Mouse (Mus musculus): ENCODE results near the gene Gm3383. TPM values are rescaled to one million over a fixed set of nuclear protein-coding genes. Genes with fewer than 3 reads are reported as not detected.
"Not testable (repeated sequence)": the region's sequence is repeated elsewhere in the genome, so short reads cannot be mapped to it uniquely, and the experiment has no call there.

Gm3383 gene
- polyA plus RNA-seq (2014; fragmentation: Nextera tagmentation; extraction: Ambion mirVana) = 4.8 and 10.4 TPM in 2 replicates

DNA sequence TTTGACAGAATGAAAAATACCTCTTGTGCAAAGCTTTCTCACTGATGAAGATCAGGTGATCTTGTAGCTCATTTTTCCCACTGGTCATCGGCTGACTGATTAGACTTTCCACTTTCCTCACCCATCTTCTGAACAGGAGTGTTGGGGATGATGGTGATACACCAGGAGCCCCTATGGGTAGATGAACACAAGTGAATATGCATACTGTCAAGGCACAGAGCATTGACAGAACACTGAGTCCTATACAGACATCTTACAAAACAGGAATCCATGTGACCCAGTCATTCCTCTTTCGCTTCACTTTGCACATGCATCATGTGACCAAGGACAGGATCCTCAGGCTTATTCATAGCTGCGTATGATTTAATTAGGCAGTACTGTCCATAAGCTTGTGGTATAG is at the start of gene Gm3383:
Gene Gm3383, minus strand, starts transcription at position 101 of the 400 bp plus-strand sequence.
- not testable (repeated sequence) for H3K4me3 ChIP-seq (replicated peaks; ENCODE audit: low read depth, low read length); H3K4me2 ChIP-seq (ENCODE audit: low read length); H3K9me3 ChIP-seq (ENCODE audit: control insufficient read depth, low read length); DNase-seq; H3K27me3 ChIP-seq (ENCODE audit: control insufficient read depth, insufficient read depth, low read length); H3K36me3 ChIP-seq (ENCODE audit: control insufficient read depth, insufficient read depth, low read length); H3K9ac ChIP-seq (replicated peaks; ENCODE audit: low read length); H3K4me1 ChIP-seq (ENCODE audit: control insufficient read depth, insufficient read depth, low read length); H3K27ac ChIP-seq (replicated peaks; ENCODE audit: low read depth, low read length); ATAC-seq (ENCODE audit: low FRiP score, low TSS enrichment)
- no CpG with 5 or more reads among the region's 3 CpGs for WGBS

DNA sequence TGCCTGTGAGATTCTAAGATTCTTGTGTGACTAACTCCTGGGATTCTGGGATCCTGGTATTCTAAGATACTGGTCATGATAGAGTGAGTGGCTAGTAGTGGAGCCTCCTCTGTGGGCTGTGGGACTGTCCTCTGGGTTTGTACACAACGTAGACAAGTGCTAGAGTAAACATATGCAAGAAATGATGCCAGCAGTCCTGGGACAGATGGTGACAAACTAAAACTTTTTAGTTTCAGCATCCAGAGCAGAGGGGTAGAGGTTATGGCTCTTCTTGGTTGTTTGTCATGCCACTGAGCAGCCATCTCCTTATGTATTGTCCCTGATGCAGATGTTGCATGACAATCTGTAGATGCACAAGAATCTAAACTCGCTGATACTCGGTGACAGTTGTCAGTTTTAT is 48.1 kb upstream of the Gm3383 start:
- H3K9me3 ChIP-seq (ENCODE audit: control insufficient read depth, low read length); H3K4me2 ChIP-seq (ENCODE audit: low read length); H3K4me3 ChIP-seq (replicated peaks; ENCODE audit: low read depth, low read length); DNase-seq; ATAC-seq (ENCODE audit: low FRiP score, low TSS enrichment); H3K27ac ChIP-seq (replicated peaks; ENCODE audit: low read depth, low read length); H3K36me3 ChIP-seq (ENCODE audit: control insufficient read depth, insufficient read depth, low read length); H3K9ac ChIP-seq (replicated peaks; ENCODE audit: low read length); H3K27me3 ChIP-seq (ENCODE audit: control insufficient read depth, insufficient read depth, low read length); H3K4me1 ChIP-seq (ENCODE audit: control insufficient read depth, insufficient read depth, low read length): not testable (repeated sequence)
- WGBS = 87% methylated on average over 3 of the region's 3 CpGs

DNA sequence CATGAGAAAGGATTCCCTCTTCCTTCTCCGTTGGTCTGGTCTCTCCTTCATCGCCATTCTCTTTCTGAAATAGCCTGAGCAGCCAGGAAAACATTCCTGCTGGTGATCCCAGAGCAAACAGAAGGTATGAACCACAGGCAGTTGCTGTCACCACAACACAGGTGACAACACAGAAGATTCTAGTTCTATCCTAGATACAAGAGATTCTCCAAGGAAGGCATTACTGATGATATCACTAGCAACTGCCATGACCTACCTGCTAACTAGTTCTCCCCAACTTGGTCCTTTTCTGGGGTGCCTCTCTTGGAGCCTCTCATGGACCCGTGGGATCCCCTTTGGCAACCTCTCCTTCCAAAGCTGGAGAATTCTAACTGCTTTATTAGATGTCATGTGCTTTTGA is 22.4 kb upstream of the Gm3383 start, which contains the start of gene Gm3424:
Gene Gm3424, minus strand, starts transcription at position 101 of the 400 bp plus-strand sequence.
- H3K4me1 ChIP-seq (ENCODE audit: control insufficient read depth, insufficient read depth, low read length); H3K27me3 ChIP-seq (ENCODE audit: control insufficient read depth, insufficient read depth, low read length); H3K27ac ChIP-seq (replicated peaks; ENCODE audit: low read depth, low read length); H3K36me3 ChIP-seq (ENCODE audit: control insufficient read depth, insufficient read depth, low read length); DNase-seq; ATAC-seq (ENCODE audit: low FRiP score, low TSS enrichment); H3K4me3 ChIP-seq (replicated peaks; ENCODE audit: low read depth, low read length); H3K4me2 ChIP-seq (ENCODE audit: low read length); H3K9me3 ChIP-seq (ENCODE audit: control insufficient read depth, low read length); H3K9ac ChIP-seq (replicated peaks; ENCODE audit: low read length): not testable (repeated sequence)
- no CpG with 5 or more reads among the region's 3 CpGs for WGBS

DNA sequence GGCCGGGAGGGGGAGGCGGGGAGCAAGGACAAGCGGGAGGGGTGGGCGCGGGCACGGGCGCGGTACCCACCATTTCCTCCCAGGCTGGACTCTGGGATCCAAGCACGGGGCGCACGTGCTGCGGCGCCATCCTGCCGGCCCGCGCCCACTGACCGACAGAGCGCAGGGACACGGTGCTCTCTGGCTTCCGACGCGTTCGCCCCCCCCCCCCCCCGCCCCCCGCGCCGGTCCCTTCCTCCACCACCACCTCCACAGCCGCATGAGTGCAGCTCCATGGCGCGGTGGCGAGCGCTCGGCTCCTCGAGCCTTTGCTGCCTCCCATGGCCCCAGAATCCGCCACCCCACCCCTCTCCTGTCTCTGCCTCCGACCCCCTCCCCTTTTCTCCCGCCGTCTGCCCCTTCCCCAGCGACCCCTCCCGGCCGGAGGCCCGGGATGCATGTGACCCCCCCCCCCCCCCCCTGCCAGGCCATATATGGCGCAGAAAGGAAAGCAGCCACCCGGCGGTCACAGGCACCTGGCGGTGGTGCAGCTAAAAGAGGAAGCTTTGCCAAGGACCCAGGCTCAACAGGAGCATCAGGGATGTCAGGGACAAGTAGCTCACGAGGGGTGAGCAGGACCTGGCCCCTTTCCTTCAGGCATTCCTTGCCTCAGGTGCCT is 5.0 kb upstream of the Gm3383 start:
- not testable (repeated sequence) for ATAC-seq (ENCODE audit: low FRiP score, low TSS enrichment); H3K27me3 ChIP-seq (ENCODE audit: control insufficient read depth, insufficient read depth, low read length); H3K4me1 ChIP-seq (ENCODE audit: control insufficient read depth, insufficient read depth, low read length); H3K27ac ChIP-seq (replicated peaks; ENCODE audit: low read depth, low read length); H3K36me3 ChIP-seq (ENCODE audit: control insufficient read depth, insufficient read depth, low read length); H3K4me2 ChIP-seq (ENCODE audit: low read length); H3K9me3 ChIP-seq (ENCODE audit: control insufficient read depth, low read length); DNase-seq; H3K9ac ChIP-seq (replicated peaks; ENCODE audit: low read length); H3K4me3 ChIP-seq (replicated peaks; ENCODE audit: low read depth, low read length)
- no CpG with 5 or more reads among the region's 47 CpGs for WGBS

DNA sequence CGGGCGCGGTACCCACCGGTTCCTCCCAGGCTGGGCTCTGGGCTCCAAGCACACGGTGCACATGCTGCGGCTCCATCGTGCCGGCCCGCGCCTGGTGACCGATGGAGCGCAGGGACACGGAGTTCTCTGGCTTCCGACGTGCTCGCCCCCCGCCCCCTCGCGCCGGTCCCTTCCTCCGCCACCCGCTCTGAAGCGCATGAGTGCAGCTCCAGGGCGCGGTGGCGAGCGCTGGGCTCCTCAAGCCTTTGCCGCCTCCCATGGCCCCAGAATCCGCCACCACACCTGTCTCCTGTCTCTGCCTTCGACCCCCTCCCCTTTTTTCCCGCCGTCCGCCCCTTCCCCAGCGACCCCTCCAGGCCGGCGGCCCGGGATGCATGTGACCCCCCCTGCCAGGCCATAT is 66.3 kb downstream of the Gm3383 start, which contains the start of gene Gm3373:
Gene Gm3373, minus strand, starts transcription at position 101 of the 400 bp plus-strand sequence.
- DNase-seq; ATAC-seq (ENCODE audit: low FRiP score, low TSS enrichment); H3K27ac ChIP-seq (replicated peaks; ENCODE audit: low read depth, low read length); H3K36me3 ChIP-seq (ENCODE audit: control insufficient read depth, insufficient read depth, low read length); H3K4me1 ChIP-seq (ENCODE audit: control insufficient read depth, insufficient read depth, low read length); H3K9ac ChIP-seq (replicated peaks; ENCODE audit: low read length); H3K9me3 ChIP-seq (ENCODE audit: control insufficient read depth, low read length); H3K4me3 ChIP-seq (replicated peaks; ENCODE audit: low read depth, low read length); H3K4me2 ChIP-seq (ENCODE audit: low read length); H3K27me3 ChIP-seq (ENCODE audit: control insufficient read depth, insufficient read depth, low read length): not testable (repeated sequence)
- WGBS = no CpG with 5 or more reads among the region's 37 CpGs

DNA sequence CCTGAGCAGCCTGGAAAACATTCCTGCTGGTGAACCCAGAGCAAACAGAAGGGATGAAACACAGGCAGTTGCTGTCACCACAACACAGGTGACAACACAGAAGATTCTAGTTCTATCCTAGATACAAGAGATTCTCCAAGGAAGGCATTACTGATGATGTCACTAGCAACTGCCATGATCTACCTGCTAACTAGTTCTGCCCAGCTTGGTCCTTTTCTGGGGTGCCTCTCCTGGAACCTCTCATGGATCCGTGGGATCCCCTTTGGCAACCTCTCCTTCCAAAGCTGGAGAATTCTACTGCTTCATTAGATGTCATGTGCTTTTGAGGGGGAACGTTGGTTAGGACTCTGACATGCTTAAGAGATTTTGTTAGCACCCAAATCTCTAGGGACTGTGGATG is 120.4 kb downstream of the Gm3383 start, which contains the start of gene Gm9603:
Gene Gm9603, minus strand, starts transcription at position 101 of the 400 bp plus-strand sequence.
- not testable (repeated sequence) for ATAC-seq (ENCODE audit: low FRiP score, low TSS enrichment); H3K27ac ChIP-seq (replicated peaks; ENCODE audit: low read depth, low read length); H3K4me3 ChIP-seq (replicated peaks; ENCODE audit: low read depth, low read length); H3K9ac ChIP-seq (replicated peaks; ENCODE audit: low read length); H3K9me3 ChIP-seq (ENCODE audit: control insufficient read depth, low read length); H3K4me2 ChIP-seq (ENCODE audit: low read length); DNase-seq; H3K4me1 ChIP-seq (ENCODE audit: control insufficient read depth, insufficient read depth, low read length); H3K27me3 ChIP-seq (ENCODE audit: control insufficient read depth, insufficient read depth, low read length); H3K36me3 ChIP-seq (ENCODE audit: control insufficient read depth, insufficient read depth, low read length)
- no CpG with 5 or more reads among the region's 2 CpGs for WGBS

DNA sequence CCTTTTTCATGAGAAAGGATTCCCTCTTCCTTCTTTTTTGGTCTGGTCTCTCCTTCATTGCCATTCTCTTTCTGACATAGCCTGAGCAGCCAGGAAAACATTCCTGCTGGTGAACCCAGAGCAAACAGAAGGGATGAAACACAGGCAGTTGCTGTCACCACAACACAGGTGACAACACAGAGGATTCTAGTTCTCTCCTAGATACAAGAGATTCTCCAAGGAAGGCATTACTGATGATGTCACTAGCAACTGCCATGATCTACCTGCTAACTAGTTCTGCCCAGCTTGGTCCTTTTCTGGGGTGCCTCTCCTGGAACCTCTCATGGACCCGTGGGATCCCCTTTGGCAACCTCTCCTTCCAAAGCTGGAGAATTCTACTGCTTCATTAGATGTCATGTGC is 174.9 kb downstream of the Gm3383 start, which contains the start of gene Gm8265:
Gene Gm8265, minus strand, starts transcription at position 101 of the 400 bp plus-strand sequence.
- not testable (repeated sequence) for H3K27ac ChIP-seq (replicated peaks; ENCODE audit: low read depth, low read length); DNase-seq; H3K27me3 ChIP-seq (ENCODE audit: control insufficient read depth, insufficient read depth, low read length); H3K4me2 ChIP-seq (ENCODE audit: low read length); H3K4me3 ChIP-seq (replicated peaks; ENCODE audit: low read depth, low read length); H3K9ac ChIP-seq (replicated peaks; ENCODE audit: low read length); ATAC-seq (ENCODE audit: low FRiP score, low TSS enrichment); H3K36me3 ChIP-seq (ENCODE audit: control insufficient read depth, insufficient read depth, low read length); H3K4me1 ChIP-seq (ENCODE audit: control insufficient read depth, insufficient read depth, low read length); H3K9me3 ChIP-seq (ENCODE audit: control insufficient read depth, low read length)
- WGBS = no CpG with 5 or more reads among the region's 1 CpGs

Measured in midbrain, embryonic 14.5 days (tissue).